Mouse (Mus musculus) stomach, embryonic 16.5 days (tissue): Measurements from ENCODE around the gene Eif4a1. TPM values are rescaled to one million over a fixed set of nuclear protein-coding genes. Genes with fewer than 3 reads are reported as not detected.
A peak's percentile ranks its signal among the peaks of the same experiment; 100 is the strongest.

Experiments used
- ATAC-seq: fragments of 200-750 bp; cut with Nextera tagmentation; 2 replicates; pipeline ENCODE4 v1.8.0; 2017; ENCODE audit warnings: moderate number of reproducible peaks, moderate TSS enrichment; ENCODE audit not compliant: insufficient read depth, low FRiP score
- H3K27ac ChIP-seq: fragments of 300-500 bp; sonication (generic); 2 replicates; pipeline ENCODE4 v1.5.1; 2014; ENCODE audit warnings: low read length
- H3K27me3 ChIP-seq: fragments of 300-500 bp; sonication (generic); 2 replicates; pipeline ENCODE4 v1.6.1; 2014; ENCODE audit warnings: low read length, control low read depth, mixed read lengths; ENCODE audit not compliant: control insufficient read depth, insufficient read depth
- H3K36me3 ChIP-seq: fragments of 300-500 bp; sonication (generic); 2 replicates; pipeline ENCODE4 v1.6.1; 2014; ENCODE audit warnings: low read length; ENCODE audit not compliant: control insufficient read depth, insufficient read depth
- H3K4me1 ChIP-seq: fragments of 300-500 bp; sonication (generic); 2 replicates; pipeline ENCODE4 v1.6.1; 2014; ENCODE audit warnings: low read length, control low read depth, mixed read lengths; ENCODE audit not compliant: control insufficient read depth, insufficient read depth
- H3K4me2 ChIP-seq: fragments of 300-500 bp; sonication (generic); 2 replicates; pipeline ENCODE4 v1.6.1; 2014; ENCODE audit warnings: low read depth, low read length, mixed read lengths
- H3K4me3 ChIP-seq: fragments of 300-500 bp; sonication (generic); replicated peaks from 2 replicates; pipeline ENCODE4 v1.5.1; 2014; ENCODE audit warnings: mild to moderate bottlenecking, low read length
- H3K9ac ChIP-seq: fragments of 300-500 bp; sonication (generic); 2 replicates; pipeline ENCODE4 v1.6.1; 2014; ENCODE audit warnings: low read length
- H3K9me3 ChIP-seq: fragments of 300-500 bp; sonication (generic); replicated peaks from 2 replicates; pipeline ENCODE4 v1.6.1; 2016; ENCODE audit warnings: low read length, control low read depth; ENCODE audit not compliant: control insufficient read depth
- WGBS: fragments of 180-500 bp; shearing (Covaris S2); extraction: QIAGEN DNeasy Blood & Tissue Kit; methylation state at CpG from one replicate; pipeline ENCODE4 v1.1.7; 2014; 5-methylcytosine and 5-hydroxymethylcytosine counted together
- polyA plus RNA-seq: library from polyadenylated mRNA; unstranded; fragments of >200 nt; fragmentation: Nextera tagmentation; extraction: Ambion mirVana; gene quantifications from 2 replicates; pipeline ENCODE4 v1.2.1, GENCODE M21; 2015

Eif4a1 gene
- polyA plus RNA-seq, 1 experiment from 2014 or later: 462 TPM

GRCm38 (mm10) chr11:69665961-69666664, 6.1 kb downstream of the Eif4a1 start, which contains the start of gene Cd68:
Gene Cd68, minus strand, starts transcription at chr11:69666153.
- WGBS: 20% methylated on average over 7 of the region's 7 CpGs
- H3K36me3 ChIP-seq: peaks cover 34% of the 10 kb centered on the region

GRCm38 (mm10) chr11:69665457-69665960, 6.7 kb downstream of the Eif4a1 start:
- 66% methylated on average over 9 of the region's 9 CpGs for WGBS
- Histone ChIP-seq H3K4me3 (no peak overlapping the region), H3K36me3 (peaks cover 31% of the 10 kb centered on the region), H3K27me3 (no peaks in the 10 kb centered on the region), H3K9ac (no peak overlapping the region), H3K27ac (peak overlapping the region; percentile 58; the same call in 1 of the 2 replicates), H3K9me3 (no peaks in the 10 kb centered on the region), H3K4me1 (peaks cover 23% of the 10 kb centered on the region), H3K4me2 (peak overlapping the region; percentile 2; the same call in 1 of the 2 replicates)
- no peak for ATAC-seq

More at GRCm38 (mm10) chr11:69665961-69666664, 6.1 kb downstream of the Eif4a1 start, which contains the start of gene Cd68:
- H3K4me1 ChIP-seq: peaks cover 25% of the 10 kb centered on the region
- H3K4me3 ChIP-seq: no peak within 1 kb of the TSS
- H3K4me2 ChIP-seq: peak within 1 kb of the TSS; percentile 2; the same call in 1 of the 2 replicates
- H3K9ac ChIP-seq: no peak within 1 kb of the TSS
- H3K9me3 ChIP-seq: no peaks in the 10 kb centered on the region
- no peaks in the 10 kb centered on the region for H3K27me3 ChIP-seq
- ATAC-seq: 0 out of 2 replicates have a peak, but pooled peaks have one; percentile 16
- peak within 1 kb of the TSS; percentile 58 for H3K27ac ChIP-seq

- Histone ChIP-seq H3K4me3 (no peak overlapping the region), H3K9me3 (no peaks in the 10 kb centered on the region), H3K27me3 (no peaks in the 10 kb centered on the region), H3K4me2 (no peak overlapping the region), H3K9ac (no peak overlapping the region), H3K36me3 (peaks cover 29% of the 10 kb centered on the region), H3K4me1 (peaks cover 16% of the 10 kb centered on the region), H3K27ac (no peak overlapping the region)
- ATAC-seq: no peak
- WGBS: 86% methylated on average over 7 of the region's 7 CpGs
These were observed 7.4 kb downstream of the Eif4a1 start for GRCm38 (mm10) chr11:69664841-69665240.

DNA sequence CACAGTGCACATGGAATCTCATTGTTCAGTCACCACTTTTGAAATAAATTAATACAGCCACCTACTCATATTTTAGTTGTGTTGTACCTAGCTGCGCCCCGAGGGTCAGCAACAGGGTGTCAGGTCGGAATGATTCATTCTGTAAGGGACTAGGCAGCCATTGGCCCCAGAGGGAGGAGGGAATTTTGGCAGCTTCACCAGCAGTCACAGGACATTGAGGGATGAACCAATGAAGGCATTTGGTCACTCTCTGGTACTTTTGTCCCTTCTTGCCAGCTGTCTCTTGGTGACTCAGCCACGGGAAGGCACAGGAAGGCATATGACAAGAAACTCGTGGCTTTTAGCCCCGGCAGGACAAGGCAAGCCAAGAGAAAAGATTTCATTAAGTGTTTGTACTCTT, 8.4 kb downstream of the Eif4a1 start:
- peak overlapping the region; percentile 94; the same call in 1 of the 2 replicates for H3K27ac ChIP-seq
- H3K9me3 ChIP-seq: no peaks in the 10 kb centered on the region
- H3K36me3 ChIP-seq: peaks cover 20% of the 10 kb centered on the region
- H3K27me3 ChIP-seq: no peaks in the 10 kb centered on the region
- WGBS: 84% methylated on average over 6 of the region's 6 CpGs
- H3K4me3 ChIP-seq: no peak overlapping the region
- H3K9ac ChIP-seq: no peak overlapping the region
- H3K4me1 ChIP-seq: peaks cover 12% of the 10 kb centered on the region
- ATAC-seq: no peak
- peak overlapping the region; percentile 70; the same call in 1 of the 2 replicates for H3K4me2 ChIP-seq

GRCm38 (mm10) chr11:69662967-69663671, 9.1 kb downstream of the Eif4a1 start:
- Histone ChIP-seq H3K36me3 (peaks cover 20% of the 10 kb centered on the region), H3K9me3 (no peaks in the 10 kb centered on the region), H3K27me3 (no peaks in the 10 kb centered on the region), H3K4me2 (peak overlapping the region; percentile 70), H3K4me3 (peak overlapping the region; percentile 69), H3K4me1 (peaks cover 12% of the 10 kb centered on the region), H3K9ac (peak overlapping the region; percentile 82), H3K27ac (peak overlapping the region; percentile 94)
- WGBS: 64% methylated on average over 13 of the region's 13 CpGs
- no peak for ATAC-seq

DNA sequence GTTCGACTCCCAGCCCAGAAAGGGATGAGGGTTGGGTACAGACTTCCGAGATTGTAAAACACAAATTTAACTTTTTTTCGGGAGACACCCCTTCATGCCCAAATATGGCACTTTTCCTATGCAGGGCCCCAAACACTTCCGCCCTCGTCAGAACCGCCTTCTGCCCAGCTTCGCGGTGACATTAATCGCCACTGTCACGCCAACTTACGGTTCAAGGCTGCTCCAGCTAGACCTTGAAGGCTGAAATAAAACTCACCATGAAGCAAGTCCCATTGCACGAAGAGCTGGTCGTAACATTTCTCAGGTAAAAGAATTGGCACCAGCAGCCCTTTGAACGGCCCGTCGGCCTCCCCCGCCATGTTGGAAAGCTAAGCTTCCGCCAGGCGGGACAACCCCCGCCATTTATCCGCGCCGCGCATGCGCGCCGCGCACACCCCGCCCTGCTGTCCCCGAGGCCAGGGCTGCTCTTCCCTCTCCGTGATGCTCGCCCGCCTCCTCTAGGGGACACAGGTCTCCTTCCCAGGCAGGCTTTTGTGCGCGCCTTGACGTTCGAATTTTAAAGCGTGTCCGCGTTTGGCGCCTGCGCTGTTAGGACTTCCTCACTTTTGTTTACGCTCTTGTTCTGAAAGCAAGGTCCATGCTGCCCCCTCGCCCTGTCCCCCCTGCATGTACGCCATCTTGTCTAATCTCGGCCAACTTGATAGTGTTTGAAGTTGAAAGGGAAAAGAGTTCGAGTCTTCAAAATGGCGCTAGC, 9.8 kb downstream of the Eif4a1 start, which contains the start of gene Mpdu1:
Gene Mpdu1 (minus strand): TSS at position 430 of the 754 bp plus-strand sequence.
- peak within 1 kb of the TSS; percentile 94 for H3K27ac ChIP-seq
- WGBS: under 1% methylated on average over 48 of the region's 48 CpGs
- 0 out of 2 replicates have a peak, but pooled peaks cover 20% of the 10 kb centered on the region for H3K36me3 ChIP-seq
- peak; percentile 95 for ATAC-seq
- no peaks in the 10 kb centered on the region for H3K27me3 ChIP-seq
- H3K9me3 ChIP-seq: no peaks in the 10 kb centered on the region
- H3K4me3 ChIP-seq: peak within 1 kb of the TSS; percentile 69
- H3K4me1 ChIP-seq: peaks cover 18% of the 10 kb centered on the region
- peak within 1 kb of the TSS; percentile 70 for H3K4me2 ChIP-seq
- H3K9ac ChIP-seq: peak within 1 kb of the TSS; percentile 82

DNA sequence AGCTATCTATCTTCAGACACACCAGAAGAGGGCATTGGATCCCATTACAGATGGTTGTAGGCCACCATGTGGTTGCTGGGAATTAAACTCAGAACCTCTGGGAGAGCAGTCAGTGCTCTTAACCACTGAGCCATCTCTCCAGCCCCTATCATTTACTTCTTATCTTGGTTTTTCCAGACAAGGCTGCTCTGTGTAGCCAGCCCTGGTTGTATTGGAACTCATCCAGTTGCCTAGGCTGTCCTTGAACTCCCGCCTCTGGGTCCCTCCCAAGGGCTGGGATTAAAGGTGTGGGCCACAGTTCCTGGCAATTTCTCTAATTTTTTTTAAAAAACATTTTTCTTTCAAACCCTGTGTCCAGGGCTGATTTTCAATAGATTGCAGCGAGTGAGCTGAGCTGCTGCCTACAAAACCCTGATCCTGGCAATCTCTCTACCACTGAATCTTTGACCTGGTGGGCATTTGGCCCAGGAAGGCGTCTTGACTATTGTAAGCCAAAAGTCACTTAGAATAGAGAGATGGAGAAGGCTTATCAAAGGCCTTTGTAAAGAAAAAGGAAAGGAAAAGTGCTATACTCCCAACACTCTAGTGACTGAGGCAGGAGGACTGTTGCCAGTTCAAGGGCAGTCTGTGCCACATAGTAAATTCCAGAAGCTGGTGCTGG, 10.9 kb downstream of the Eif4a1 start:
- peak overlapping the region; percentile 94 for H3K27ac ChIP-seq
- peak overlapping the region; percentile 82 for H3K9ac ChIP-seq
- no peaks in the 10 kb centered on the region for H3K27me3 ChIP-seq
- H3K4me2 ChIP-seq: peak overlapping the region; percentile 70
- H3K36me3 ChIP-seq: 0 out of 2 replicates have a peak, but pooled peaks cover 16% of the 10 kb centered on the region
- WGBS: 67% methylated on average over 3 of the region's 3 CpGs
- H3K4me1 ChIP-seq: peaks cover 27% of the 10 kb centered on the region
- ATAC-seq: no peak
- H3K9me3 ChIP-seq: no peaks in the 10 kb centered on the region
- peak overlapping the region; percentile 69 for H3K4me3 ChIP-seq

GRCm38 (mm10) chr11:69657462-69657881, 14.8 kb downstream of the Eif4a1 start:
- peaks cover 33% of the 10 kb centered on the region for H3K4me1 ChIP-seq
- H3K9ac ChIP-seq: peak overlapping the region; percentile 24; the same call in 1 of the 2 replicates
- no peaks in the 10 kb centered on the region for H3K27me3 ChIP-seq
- H3K9me3 ChIP-seq: no peaks in the 10 kb centered on the region
- H3K4me2 ChIP-seq: no peak overlapping the region
- H3K4me3 ChIP-seq: no peak overlapping the region
- 0 out of 2 replicates have a peak, but pooled peaks cover 9% of the 10 kb centered on the region for H3K36me3 ChIP-seq
- 81% methylated on average over 15 of the region's 15 CpGs for WGBS
- 0 out of 2 replicates have a peak overlapping the region, but pooled peaks have one; percentile 30 for H3K27ac ChIP-seq
- no peak for ATAC-seq
